Mouse (Mus musculus): Measurements from ENCODE around the gene Trhr2. TPM values are rescaled to one million over a fixed set of nuclear protein-coding genes. Genes with fewer than 3 reads are reported as not detected.
"Not testable (repeated sequence)": the region's sequence is repeated elsewhere in the genome, so short reads cannot be mapped to it uniquely, and the experiment has no call there.

The Trhr2 gene
- polyA plus RNA-seq, 1 experiment from 2014 or later: not detected

DNA sequence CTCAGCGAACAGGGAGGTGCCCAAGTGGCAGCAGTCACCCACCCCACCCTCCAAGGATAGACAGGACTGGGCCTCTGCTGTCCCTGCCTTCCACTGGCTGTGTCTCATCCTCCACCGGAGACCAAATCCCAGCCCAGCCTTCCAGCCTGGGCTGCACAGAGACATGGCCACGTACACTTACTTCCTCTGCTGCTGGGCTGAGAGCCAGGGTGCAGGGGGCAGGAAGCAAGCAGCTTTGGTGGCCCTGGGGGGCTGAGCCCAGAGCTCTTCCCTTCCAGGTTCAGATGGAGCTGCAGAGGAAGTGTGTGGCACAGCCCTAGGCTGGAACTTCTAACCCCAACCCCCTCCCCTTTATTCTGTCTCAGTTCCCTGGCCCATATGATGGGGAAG lies 29.4 kb downstream of the Trhr2 start:
- WGBS: 59% methylated on average over 3 of the region's 3 CpGs
- Histone ChIP-seq H3K9me3 (replicated peaks) (no peaks in the 10 kb centered on the region), H3K27me3 (replicated peaks) (peaks cover 8% of the 10 kb centered on the region; the same call in 1 of the 2 replicates), H3K4me1 (replicated peaks) (peaks cover 74% of the 10 kb centered on the region), H3K9ac (peak overlapping the region; percentile 53), H3K27ac (ENCODE audit: poor library complexity, severe bottlenecking) (peak overlapping the region; percentile 82), H3K4me2 (no peak overlapping the region), H3K4me3 (no peak overlapping the region), H3K36me3 (peaks cover 62% of the 10 kb centered on the region)
- ATAC-seq (ENCODE audit: insufficient number of reproducible peaks, low FRiP score): peak; percentile 41; the same call in 1 of the 2 replicates

DNA sequence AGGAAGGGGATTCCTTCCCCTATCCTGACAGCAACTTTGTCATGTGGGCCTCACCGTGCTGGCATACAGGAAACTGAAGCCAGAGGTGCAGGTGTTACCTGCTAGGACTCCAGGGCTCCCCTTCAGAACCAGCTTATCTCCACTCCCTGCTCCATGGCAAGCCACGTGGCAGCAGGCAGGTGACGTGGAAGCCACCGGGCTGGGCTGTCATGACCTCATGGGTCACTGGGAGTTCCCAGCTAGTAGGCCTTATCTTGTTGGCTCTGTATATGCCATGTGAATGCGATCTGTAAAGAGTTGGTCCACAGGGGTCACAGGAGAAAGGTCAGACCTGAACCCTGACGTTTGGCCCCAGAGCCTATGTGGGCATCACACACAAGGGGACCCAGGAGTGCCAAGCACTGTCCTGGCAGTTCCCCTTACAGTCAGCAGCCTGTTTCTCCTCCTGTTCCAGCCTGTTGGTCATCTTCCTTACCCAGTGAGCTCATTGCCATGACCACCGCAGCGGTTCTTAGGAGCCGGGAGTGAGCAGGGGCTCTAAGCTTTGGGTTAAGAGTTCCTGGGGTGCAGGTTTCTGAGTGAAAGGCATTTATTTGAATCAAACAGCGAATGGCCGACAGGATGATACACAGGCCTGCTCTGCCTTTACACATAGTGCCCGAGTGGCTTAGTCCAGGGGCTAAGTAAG lies 30.0 kb downstream of the Trhr2 start:
- Histone ChIP-seq H3K4me2 (no peak overlapping the region), H3K4me3 (no peak overlapping the region), H3K9me3 (replicated peaks) (no peaks in the 10 kb centered on the region), H3K4me1 (replicated peaks) (peaks cover 74% of the 10 kb centered on the region), H3K27me3 (replicated peaks) (peaks cover 8% of the 10 kb centered on the region; the same call in 1 of the 2 replicates), H3K36me3 (peaks cover 56% of the 10 kb centered on the region), H3K27ac (ENCODE audit: poor library complexity, severe bottlenecking) (peak overlapping the region; percentile 82), H3K9ac (peak overlapping the region; percentile 53)
- peak; percentile 64 for ATAC-seq (ENCODE audit: insufficient number of reproducible peaks, low FRiP score)
- 54% methylated on average over 12 of the region's 12 CpGs for WGBS

GRCm38 (mm10) chr8:122329553-122330239 lies 30.9 kb downstream of the Trhr2 start:
- no peak for ATAC-seq (ENCODE audit: insufficient number of reproducible peaks, low FRiP score)
- H3K9ac ChIP-seq: peak overlapping the region; percentile 53
- WGBS: 70% methylated on average over 22 of the region's 22 CpGs
- peaks cover 53% of the 10 kb centered on the region for H3K36me3 ChIP-seq
- H3K4me1 ChIP-seq (replicated peaks): peaks cover 78% of the 10 kb centered on the region
- no peaks in the 10 kb centered on the region for H3K9me3 ChIP-seq (replicated peaks)
- peak overlapping the region; percentile 82 for H3K27ac ChIP-seq (ENCODE audit: poor library complexity, severe bottlenecking)
- no peak overlapping the region for H3K4me2 ChIP-seq
- H3K27me3 ChIP-seq (replicated peaks): no peaks in the 10 kb centered on the region
- H3K4me3 ChIP-seq: no peak overlapping the region

DNA sequence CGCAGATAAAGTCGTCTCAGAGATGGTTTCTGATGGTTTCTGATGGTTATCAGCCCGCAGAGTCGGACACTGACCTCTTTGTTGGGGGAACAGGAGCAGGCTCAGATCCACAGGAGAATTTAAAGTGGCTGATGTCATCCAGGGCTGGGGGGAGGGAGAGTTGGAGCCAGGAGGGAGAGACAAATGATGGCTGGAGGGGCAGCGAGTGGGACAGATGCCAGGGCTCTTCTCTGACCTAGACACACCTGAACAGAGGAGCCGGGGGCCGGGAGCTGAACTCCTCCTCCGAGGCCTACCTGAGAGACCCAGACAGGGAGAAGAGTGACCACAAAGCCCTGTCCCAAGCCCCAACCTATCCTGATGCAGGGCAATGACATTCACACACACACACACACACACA lies 31.5 kb downstream of the Trhr2 start:
- H3K27me3 ChIP-seq (replicated peaks): no peaks in the 10 kb centered on the region
- H3K4me1 ChIP-seq (replicated peaks): peaks cover 84% of the 10 kb centered on the region
- no peak overlapping the region for H3K4me3 ChIP-seq
- no peak overlapping the region for H3K4me2 ChIP-seq
- ATAC-seq (ENCODE audit: insufficient number of reproducible peaks, low FRiP score): no peak
- H3K9me3 ChIP-seq (replicated peaks): no peaks in the 10 kb centered on the region
- H3K27ac ChIP-seq (ENCODE audit: poor library complexity, severe bottlenecking): peak overlapping the region; percentile 82
- H3K36me3 ChIP-seq: peaks cover 49% of the 10 kb centered on the region
- peak overlapping the region; percentile 11; the same call in 1 of the 2 replicates for H3K9ac ChIP-seq
- 34% methylated on average over 7 of the region's 8 CpGs for WGBS

DNA sequence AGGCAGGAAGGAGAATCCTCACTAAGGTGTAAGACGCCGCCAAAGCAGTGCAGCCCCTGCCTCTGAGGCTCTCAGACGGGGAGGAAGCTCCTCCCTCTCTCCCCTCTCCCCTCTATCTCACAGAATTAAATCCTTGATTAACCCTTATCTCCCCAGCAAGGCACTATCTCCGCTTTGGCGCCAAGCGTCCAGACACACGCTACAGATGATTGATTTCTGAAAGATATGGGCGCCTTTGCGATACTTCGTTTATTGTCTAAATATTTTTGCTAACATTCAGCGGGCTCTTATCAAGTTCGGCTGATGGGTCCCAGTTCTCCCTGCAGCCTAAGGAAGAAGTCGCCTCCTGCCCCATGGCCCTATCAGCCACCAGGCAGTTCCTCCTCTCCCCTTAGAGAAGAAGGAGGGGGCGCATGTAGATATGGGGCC lies 34.4 kb downstream of the Trhr2 start:
- H3K9ac ChIP-seq: peak overlapping the region; percentile 61; the same call in 1 of the 2 replicates
- ATAC-seq (ENCODE audit: insufficient number of reproducible peaks, low FRiP score): no peak
- WGBS: 12% methylated on average over 14 of the region's 14 CpGs

GRCm38 (mm10) chr8:122325196-122325595 lies 35.4 kb downstream of the Trhr2 start:
- H3K27me3 ChIP-seq (replicated peaks): no peaks in the 10 kb centered on the region
- WGBS: 33% methylated on average over 2 of the region's 2 CpGs
- H3K36me3 ChIP-seq: peaks cover 27% of the 10 kb centered on the region
- H3K9me3 ChIP-seq (replicated peaks): no peaks in the 10 kb centered on the region
- peak overlapping the region; percentile 42 for H3K9ac ChIP-seq
- H3K4me2 ChIP-seq: peak overlapping the region; percentile 35
- H3K4me3 ChIP-seq: no peak overlapping the region
- H3K4me1 ChIP-seq (replicated peaks): peaks cover 99% of the 10 kb centered on the region
- peak overlapping the region; percentile 84 for H3K27ac ChIP-seq (ENCODE audit: poor library complexity, severe bottlenecking)
- ATAC-seq (ENCODE audit: insufficient number of reproducible peaks, low FRiP score): no peak

More for the DNA sequence above, 34.4 kb downstream of the Trhr2 start:
- H3K9me3 ChIP-seq (replicated peaks): no peaks in the 10 kb centered on the region
- H3K4me3 ChIP-seq: no peak overlapping the region
- peaks cover 24% of the 10 kb centered on the region for H3K36me3 ChIP-seq
- H3K27me3 ChIP-seq (replicated peaks): no peaks in the 10 kb centered on the region
- H3K4me1 ChIP-seq (replicated peaks): peaks cover 99% of the 10 kb centered on the region
- peak overlapping the region; percentile 84 for H3K27ac ChIP-seq (ENCODE audit: poor library complexity, severe bottlenecking)
- peak overlapping the region; percentile 35 for H3K4me2 ChIP-seq

- Histone ChIP-seq H3K4me1 (replicated peaks) (peaks cover 99% of the 10 kb centered on the region), H3K9ac (peak overlapping the region; percentile 51), H3K4me2 (0 out of 2 replicates have a peak overlapping the region, but pooled peaks have one; percentile 2), H3K36me3 (peaks cover 31% of the 10 kb centered on the region), H3K27ac (ENCODE audit: poor library complexity, severe bottlenecking) (peak overlapping the region; percentile 84)
- not testable (repeated sequence) for H3K9me3 ChIP-seq (replicated peaks); H3K4me3 ChIP-seq; H3K27me3 ChIP-seq (replicated peaks)
- peak; percentile 48 for ATAC-seq (ENCODE audit: insufficient number of reproducible peaks, low FRiP score)
- WGBS: 6% methylated on average over 13 of the region's 13 CpGs
Measured at GRCm38 (mm10) chr8:122323951-122324402, 36.6 kb downstream of the Trhr2 start.

- Histone ChIP-seq H3K4me1 (replicated peaks) (peaks cover 99% of the 10 kb centered on the region), H3K36me3 (peaks cover 28% of the 10 kb centered on the region), H3K9me3 (replicated peaks) (no peaks in the 10 kb centered on the region), H3K4me3 (no peak overlapping the region), H3K9ac (peak overlapping the region; percentile 53), H3K4me2 (peak overlapping the region; percentile 21; the same call in 1 of the 2 replicates), H3K27me3 (replicated peaks) (no peaks in the 10 kb centered on the region), H3K27ac (ENCODE audit: poor library complexity, severe bottlenecking) (peak overlapping the region; percentile 84)
- peak; percentile 48 for ATAC-seq (ENCODE audit: insufficient number of reproducible peaks, low FRiP score)
- 10% methylated on average over 11 of the region's 11 CpGs for WGBS
Measured at GRCm38 (mm10) chr8:122322792-122323191, 37.8 kb downstream of the Trhr2 start.

DNA sequence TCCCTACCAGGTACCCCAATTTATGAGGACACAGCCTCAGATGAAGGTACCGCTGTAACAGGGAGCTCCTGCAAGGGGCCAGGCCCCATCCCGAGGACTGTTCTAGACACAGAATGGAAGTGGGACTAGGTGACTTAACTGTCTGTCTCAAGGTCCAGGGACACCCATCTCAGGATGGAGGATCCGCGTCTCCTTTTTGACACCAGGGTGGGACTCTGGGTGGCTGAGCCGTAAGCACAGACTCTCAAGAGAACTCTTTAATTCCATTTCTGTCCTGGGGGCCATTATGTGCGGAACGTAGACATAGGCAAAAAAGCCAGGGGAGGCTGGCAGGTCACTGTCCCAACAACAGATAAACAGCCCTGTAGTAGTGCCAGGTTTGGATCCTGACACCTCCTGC lies 38.4 kb downstream of the Trhr2 start:
- H3K4me3 ChIP-seq: no peak overlapping the region
- WGBS: 63% methylated on average over 7 of the region's 7 CpGs

DNA sequence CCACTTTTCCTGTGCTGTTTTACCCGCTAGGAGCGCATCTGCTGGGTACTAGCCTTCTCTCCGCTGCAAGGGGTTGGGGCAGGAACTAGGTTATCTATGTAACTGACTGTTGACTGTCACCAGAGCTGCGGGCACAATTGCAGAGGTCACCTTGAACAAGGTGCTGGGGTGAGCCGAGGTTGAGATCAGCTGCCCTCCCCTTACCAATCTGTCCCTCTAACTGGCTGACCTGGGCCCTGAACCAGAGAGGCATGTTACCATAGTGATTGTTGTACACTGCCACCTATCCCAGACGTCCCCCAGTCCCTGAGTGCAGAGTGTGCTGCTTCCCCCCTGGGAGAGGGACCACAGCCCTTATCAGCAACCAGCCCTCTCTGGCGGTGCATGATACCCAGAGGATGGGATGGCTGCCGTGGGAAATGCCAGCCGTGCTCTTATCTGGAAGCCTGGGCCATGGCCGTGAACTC lies 39.1 kb downstream of the Trhr2 start:
- Histone ChIP-seq H3K4me3 (no peak overlapping the region), H3K9ac (peak overlapping the region; percentile 42)

More for the DNA sequence above, 38.4 kb downstream of the Trhr2 start:
- peaks cover 100% of the 10 kb centered on the region for H3K4me1 ChIP-seq (replicated peaks)
- peak overlapping the region; percentile 53 for H3K9ac ChIP-seq
- H3K27ac ChIP-seq (ENCODE audit: poor library complexity, severe bottlenecking): peak overlapping the region; percentile 84
- H3K9me3 ChIP-seq (replicated peaks): no peaks in the 10 kb centered on the region
- H3K4me2 ChIP-seq: peak overlapping the region; percentile 21; the same call in 1 of the 2 replicates
- no peak for ATAC-seq (ENCODE audit: insufficient number of reproducible peaks, low FRiP score)
- H3K27me3 ChIP-seq (replicated peaks): no peaks in the 10 kb centered on the region
- H3K36me3 ChIP-seq: peaks cover 28% of the 10 kb centered on the region

GRCm38 (mm10) chr8:122320541-122320940 lies 40.0 kb downstream of the Trhr2 start:
- peak overlapping the region; percentile 84 for H3K27ac ChIP-seq (ENCODE audit: poor library complexity, severe bottlenecking)
- H3K4me1 ChIP-seq (replicated peaks): peaks cover 100% of the 10 kb centered on the region
- no peak for ATAC-seq (ENCODE audit: insufficient number of reproducible peaks, low FRiP score)
- no peak overlapping the region for H3K4me3 ChIP-seq
- 43% methylated on average over 3 of the region's 3 CpGs for WGBS
- H3K9me3 ChIP-seq (replicated peaks): no peaks in the 10 kb centered on the region
- no peak overlapping the region for H3K4me2 ChIP-seq
- H3K9ac ChIP-seq: peak overlapping the region; percentile 9; the same call in 1 of the 2 replicates
- H3K27me3 ChIP-seq (replicated peaks): no peaks in the 10 kb centered on the region
- H3K36me3 ChIP-seq: peaks cover 44% of the 10 kb centered on the region

More for the DNA sequence above, 39.1 kb downstream of the Trhr2 start:
- Histone ChIP-seq H3K9me3 (replicated peaks) (no peaks in the 10 kb centered on the region), H3K27me3 (replicated peaks) (no peaks in the 10 kb centered on the region), H3K4me2 (peak overlapping the region; percentile 21; the same call in 1 of the 2 replicates), H3K36me3 (peaks cover 35% of the 10 kb centered on the region), H3K27ac (ENCODE audit: poor library complexity, severe bottlenecking) (peak overlapping the region; percentile 84), H3K4me1 (replicated peaks) (peaks cover 100% of the 10 kb centered on the region)
- WGBS: 12% methylated on average over 10 of the region's 10 CpGs
- peak; percentile 54 for ATAC-seq (ENCODE audit: insufficient number of reproducible peaks, low FRiP score)
